Mouse (Mus musculus): ENCODE data around the gene Chst3.

- TF ChIP-seq CTCF (IDR thresholded peaks at IDR 0.05; ENCODE audit: insufficient read depth, low read length) (no peak), POLR2A (IDR thresholded peaks at IDR 0.05; ENCODE audit: borderline replicate concordance, extremely low read depth, low read depth, low read length) (no peak)
Observed at GRCm38 (mm10) chr10:60243941-60244340, 24.9 kb upstream of the Chst3 start.
